Mouse (Mus musculus): ENCODE measurements around the gene Actr3. TPM values are rescaled to one million over a fixed set of nuclear protein-coding genes. Genes with fewer than 3 reads are reported as not detected.
A peak's percentile ranks its signal among the peaks of the same experiment; 100 is the strongest.

Gene Actr3
- polyA plus RNA-seq, 1 experiment = 107 TPM

DNA sequence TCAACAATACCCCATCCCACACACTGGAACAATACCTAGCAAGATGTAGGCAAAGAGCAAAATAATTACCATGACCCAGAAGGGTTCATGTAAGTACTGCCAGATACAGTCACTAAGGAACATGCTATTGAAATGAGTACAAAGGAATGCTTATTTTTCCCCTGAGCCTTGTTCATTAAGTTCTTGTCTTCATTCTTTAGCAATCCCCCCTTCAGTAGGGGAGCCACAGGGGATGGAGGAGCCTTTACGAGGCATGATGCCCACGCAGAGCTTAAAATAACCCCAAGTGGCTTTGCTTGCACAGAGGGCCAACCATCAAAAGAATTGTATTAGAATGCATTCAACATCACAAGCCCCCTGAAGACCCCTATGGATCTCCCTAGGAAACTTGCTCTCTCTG lies 19.6 kb upstream of the Actr3 start:
- H3K4me1 ChIP-seq (ENCODE audit: control insufficient read depth, insufficient read depth, insufficient read length, low read length) = peaks cover 4% of the 10 kb centered on the region; the same call in 1 of the 2 replicates
- H3K4me3 ChIP-seq (ENCODE audit: insufficient read depth, low read depth, low read length) = no peak overlapping the region
- H3K27ac ChIP-seq (replicated peaks; ENCODE audit: low read depth, low read length) = no peak overlapping the region

DNA sequence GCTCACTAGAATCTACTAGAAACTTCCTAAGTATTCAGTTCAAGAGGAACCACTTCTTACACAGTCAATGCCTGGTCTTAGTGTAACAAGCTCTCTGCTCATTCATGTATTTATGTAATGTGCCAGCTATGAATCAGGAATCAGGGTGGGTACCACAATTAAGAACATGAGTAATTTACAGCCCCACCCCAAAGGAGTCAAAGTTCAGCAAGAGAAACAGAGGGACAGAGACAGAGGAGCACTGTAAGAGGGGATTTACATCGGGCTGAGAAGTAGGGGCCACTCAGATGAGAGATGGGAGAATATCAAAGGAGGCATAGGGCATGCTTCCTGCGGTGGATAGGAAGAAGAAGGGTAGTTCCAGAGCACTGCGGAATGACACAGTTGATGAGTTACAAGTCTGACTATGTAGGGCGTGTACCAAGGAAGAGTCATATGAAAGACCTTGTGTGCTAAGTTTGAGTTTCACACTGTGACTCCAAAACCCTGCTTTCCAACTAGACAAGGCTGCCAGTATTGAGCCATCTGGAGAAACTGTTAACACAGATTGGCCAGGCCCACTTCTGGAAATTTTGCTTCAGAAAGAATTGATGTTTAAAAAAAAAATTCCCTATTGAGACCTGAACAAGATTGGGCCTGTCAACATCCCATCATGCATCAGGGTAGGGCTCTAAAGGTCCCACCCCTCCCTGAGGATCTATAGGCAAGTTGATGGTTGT lies 14.9 kb upstream of the Actr3 start:
- H3K4me3 ChIP-seq (ENCODE audit: insufficient read depth, low read depth, low read length) = no peak overlapping the region
- no peak overlapping the region for H3K27ac ChIP-seq (replicated peaks; ENCODE audit: low read depth, low read length)
- H3K4me1 ChIP-seq (ENCODE audit: control insufficient read depth, insufficient read depth, insufficient read length, low read length) = no peaks in the 10 kb centered on the region

DNA sequence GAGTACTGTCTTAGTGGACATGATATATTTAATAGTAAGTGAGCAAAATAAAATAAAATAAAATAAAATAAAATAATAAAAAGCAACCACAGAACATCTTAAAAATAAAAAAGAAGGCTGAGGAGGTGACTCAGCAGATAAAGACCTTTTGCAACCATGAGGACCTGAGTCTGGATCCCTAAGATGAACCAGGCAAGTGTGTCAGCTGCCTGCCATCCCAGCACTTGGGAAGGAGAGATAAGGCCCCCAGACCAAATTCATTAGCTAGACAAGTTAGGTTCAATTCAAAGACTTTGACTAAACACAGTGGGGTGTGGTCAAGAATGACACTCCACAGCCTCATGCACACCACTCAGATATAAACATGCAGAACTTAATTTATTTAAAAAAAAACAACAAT lies 12.4 kb upstream of the Actr3 start:
- Histone ChIP-seq H3K4me3 (ENCODE audit: insufficient read depth, low read depth, low read length) (no peak overlapping the region), H3K4me1 (ENCODE audit: control insufficient read depth, insufficient read depth, insufficient read length, low read length) (no peaks in the 10 kb centered on the region), H3K27ac (replicated peaks; ENCODE audit: low read depth, low read length) (no peak overlapping the region)

DNA sequence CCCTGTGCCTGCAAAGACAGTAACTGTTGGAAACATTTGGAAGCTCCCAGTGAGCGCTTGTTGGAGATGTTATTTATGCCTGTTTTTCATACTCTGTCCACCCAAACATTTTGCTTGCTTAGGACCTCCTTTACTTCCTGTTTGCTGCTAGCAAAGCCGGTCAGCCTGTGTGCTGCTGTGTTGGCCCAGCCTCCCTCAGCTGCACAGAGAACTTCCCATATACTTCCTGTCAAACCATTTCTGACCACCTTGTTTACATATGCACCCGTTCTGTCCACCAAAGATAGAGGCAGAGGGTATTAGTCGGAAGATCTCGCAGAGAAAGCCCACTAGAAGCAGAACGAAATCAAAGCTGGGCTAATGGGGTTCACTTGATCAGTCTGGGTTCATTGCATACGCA lies 6.2 kb upstream of the Actr3 start:
- no peaks in the 10 kb centered on the region for H3K4me1 ChIP-seq (ENCODE audit: control insufficient read depth, insufficient read depth, insufficient read length, low read length)
- H3K27ac ChIP-seq (replicated peaks; ENCODE audit: low read depth, low read length) = peak overlapping the region; percentile 64
- H3K4me3 ChIP-seq (ENCODE audit: insufficient read depth, low read depth, low read length) = no peak overlapping the region

DNA sequence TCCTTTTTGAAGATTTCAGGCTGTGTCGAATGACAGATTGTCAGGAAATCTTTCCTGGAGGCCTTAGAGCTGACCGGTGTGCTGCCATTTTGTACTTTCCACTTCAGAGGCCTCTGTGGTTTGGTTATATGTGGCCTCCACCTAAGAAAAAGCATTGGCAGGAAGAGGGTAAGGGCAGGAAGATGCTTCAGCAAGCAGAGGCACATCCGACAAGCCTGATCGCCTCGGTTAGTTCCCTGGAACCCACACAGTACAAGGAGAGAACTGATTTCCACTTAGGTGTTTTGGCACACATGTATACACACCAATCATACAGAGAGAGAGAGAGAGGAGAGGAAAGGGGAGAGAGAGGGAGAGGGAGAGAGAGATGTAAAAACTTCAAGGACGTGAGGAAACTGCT lies 5.7 kb upstream of the Actr3 start:
- H3K4me1 ChIP-seq (ENCODE audit: control insufficient read depth, insufficient read depth, insufficient read length, low read length) = no peaks in the 10 kb centered on the region; the same call in 1 of the 2 replicates
- no peak overlapping the region for H3K4me3 ChIP-seq (ENCODE audit: insufficient read depth, low read depth, low read length)
- H3K27ac ChIP-seq (replicated peaks; ENCODE audit: low read depth, low read length) = peak overlapping the region; percentile 64

DNA sequence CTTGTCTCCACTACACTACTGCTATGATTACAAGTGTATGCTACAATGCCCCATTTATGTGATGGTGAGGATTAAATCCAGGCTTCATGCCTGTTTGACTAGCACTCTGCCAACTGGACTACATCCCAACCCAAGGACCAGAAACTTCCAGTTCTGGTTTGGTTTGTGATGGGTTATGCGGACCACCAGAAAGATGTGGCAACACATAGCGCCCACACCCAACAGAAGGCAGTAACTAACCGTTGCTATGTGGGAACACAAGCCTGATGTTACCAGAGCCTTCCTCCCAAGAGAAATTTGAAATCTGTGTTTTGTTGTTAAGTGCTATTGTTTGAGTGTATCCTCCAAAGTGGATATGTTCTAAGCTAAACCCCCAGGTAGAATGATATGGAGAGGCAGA lies 4.0 kb upstream of the Actr3 start:
- Histone ChIP-seq H3K4me3 (ENCODE audit: insufficient read depth, low read depth, low read length) (no peak overlapping the region), H3K27ac (replicated peaks; ENCODE audit: low read depth, low read length) (no peak overlapping the region), H3K4me1 (ENCODE audit: control insufficient read depth, insufficient read depth, insufficient read length, low read length) (no peaks in the 10 kb centered on the region; the same call in 1 of the 2 replicates)

DNA sequence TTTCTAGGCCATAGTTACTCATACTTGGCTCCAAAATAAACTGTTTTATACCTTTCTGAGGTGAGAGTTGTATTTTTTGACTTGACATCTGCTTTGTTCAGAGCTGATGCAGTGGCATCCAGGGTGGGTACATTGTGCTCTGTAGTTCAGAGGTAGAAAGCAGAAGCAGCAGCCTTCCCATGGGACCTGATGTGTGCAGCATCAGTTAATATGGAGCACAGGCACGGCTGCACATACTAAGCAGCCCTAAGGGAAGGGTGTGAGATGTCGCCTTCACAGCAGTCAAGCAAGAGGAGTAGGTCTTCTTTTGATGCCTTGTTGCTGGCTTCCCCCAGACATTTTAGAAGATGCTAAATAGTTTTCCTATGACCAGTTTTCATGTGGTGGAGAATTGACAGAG lies 3.3 kb upstream of the Actr3 start:
- no peak overlapping the region for H3K4me3 ChIP-seq (ENCODE audit: insufficient read depth, low read depth, low read length)
- H3K4me1 ChIP-seq (ENCODE audit: control insufficient read depth, insufficient read depth, insufficient read length, low read length) = no peaks in the 10 kb centered on the region; the same call in 1 of the 2 replicates
- no peak overlapping the region for H3K27ac ChIP-seq (replicated peaks; ENCODE audit: low read depth, low read length)

DNA sequence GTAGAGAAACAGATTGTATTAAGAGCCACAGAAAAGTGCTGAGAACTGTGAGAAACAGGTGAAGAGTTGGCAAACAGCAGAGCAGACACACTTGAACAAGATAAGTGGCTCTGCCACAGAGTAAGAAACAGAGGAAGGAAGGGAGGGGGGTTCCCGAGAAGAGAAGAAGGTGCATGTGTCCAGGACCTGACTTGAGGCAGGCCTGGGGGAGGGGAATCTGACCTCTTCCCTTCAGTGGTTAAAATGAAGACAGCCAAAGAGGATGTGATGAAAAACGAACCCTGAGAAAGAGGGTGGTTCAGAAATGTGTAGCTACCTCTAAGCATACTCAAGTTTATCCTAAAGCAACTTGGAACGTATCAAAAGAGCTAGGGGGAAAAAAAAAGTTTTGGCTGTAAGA lies 2.4 kb upstream of the Actr3 start:
- peaks cover 3% of the 10 kb centered on the region; the same call in 1 of the 2 replicates for H3K4me1 ChIP-seq (ENCODE audit: control insufficient read depth, insufficient read depth, insufficient read length, low read length)
- no peak overlapping the region for H3K4me3 ChIP-seq (ENCODE audit: insufficient read depth, low read depth, low read length)
- H3K27ac ChIP-seq (replicated peaks; ENCODE audit: low read depth, low read length) = no peak overlapping the region

DNA sequence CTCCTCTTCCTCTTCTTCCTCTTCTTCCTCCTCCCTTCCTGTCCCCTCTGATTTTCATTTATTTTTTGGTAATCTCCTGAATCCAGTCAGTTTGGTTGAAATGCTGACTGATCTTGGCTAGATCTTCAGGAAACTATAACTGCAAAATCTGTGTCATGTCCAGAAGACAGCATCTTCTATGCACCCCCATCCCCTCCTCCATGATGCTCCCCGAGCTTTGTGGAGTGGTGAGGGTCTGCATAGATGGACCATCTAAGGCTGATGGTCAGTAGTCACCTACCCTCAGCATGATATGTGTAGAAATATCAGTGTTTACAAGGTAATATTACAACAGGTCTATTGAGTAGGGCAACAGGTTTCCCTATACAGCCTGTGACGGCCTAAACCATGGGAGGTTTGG lies 1.6 kb upstream of the Actr3 start:
- Histone ChIP-seq H3K27ac (replicated peaks; ENCODE audit: low read depth, low read length) (no peak overlapping the region), H3K4me1 (ENCODE audit: control insufficient read depth, insufficient read depth, insufficient read length, low read length) (peaks cover 4% of the 10 kb centered on the region; the same call in 1 of the 2 replicates), H3K4me3 (ENCODE audit: insufficient read depth, low read depth, low read length) (no peak overlapping the region)

DNA sequence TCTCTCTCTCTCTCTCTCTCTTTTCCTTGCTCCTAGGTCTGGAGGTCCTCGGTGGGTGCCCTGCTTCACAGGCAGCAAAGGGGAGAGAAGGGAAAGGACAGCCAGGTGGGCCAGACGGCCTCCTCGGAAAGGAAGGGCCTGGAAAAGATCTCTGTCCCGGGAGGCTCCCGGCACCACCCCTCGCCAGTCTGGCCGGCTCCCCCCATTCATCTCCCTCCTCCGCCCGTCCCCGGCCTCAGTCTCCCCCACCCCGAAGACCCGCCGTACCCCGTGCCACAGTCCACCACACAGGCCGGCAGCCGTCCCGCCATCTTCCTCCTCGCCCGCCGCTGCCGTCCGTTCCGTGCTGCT lies 534 bp downstream of the Actr3 start:
- Histone ChIP-seq H3K4me3 (ENCODE audit: insufficient read depth, low read depth, low read length) (peak overlapping the region; percentile 86), H3K4me1 (ENCODE audit: control insufficient read depth, insufficient read depth, insufficient read length, low read length) (peaks cover 12% of the 10 kb centered on the region), H3K27ac (replicated peaks; ENCODE audit: low read depth, low read length) (peak overlapping the region; percentile 97)

DNA sequence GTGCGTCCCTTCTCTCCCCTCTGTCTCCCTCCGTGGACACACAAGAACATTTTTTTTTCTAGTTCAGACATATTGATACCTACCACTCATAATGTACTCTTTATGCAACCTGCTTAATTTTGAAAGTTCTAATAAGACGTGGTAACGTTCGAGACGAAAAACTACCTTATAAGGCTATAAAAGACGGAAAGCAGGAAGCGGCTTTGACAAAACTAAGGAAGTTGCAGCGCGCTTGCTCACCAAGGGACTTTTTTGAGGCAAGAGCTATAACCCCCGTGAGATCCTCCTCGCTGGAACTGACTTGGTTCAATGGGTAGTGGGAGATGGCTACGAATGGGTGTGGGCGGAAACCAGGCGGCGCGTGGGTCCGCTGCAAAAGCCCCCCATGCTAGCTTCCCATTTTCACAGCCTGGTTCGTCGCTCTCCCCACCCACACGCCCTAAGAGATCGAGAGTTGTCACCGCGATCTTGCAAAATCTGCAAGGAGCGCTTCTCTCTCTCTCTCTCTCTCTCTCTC lies 984 bp downstream of the Actr3 start:
- Histone ChIP-seq H3K4me1 (ENCODE audit: control insufficient read depth, insufficient read depth, insufficient read length, low read length) (peaks cover 12% of the 10 kb centered on the region), H3K4me3 (ENCODE audit: insufficient read depth, low read depth, low read length) (peak overlapping the region; percentile 86), H3K27ac (replicated peaks; ENCODE audit: low read depth, low read length) (peak overlapping the region; percentile 97)

DNA sequence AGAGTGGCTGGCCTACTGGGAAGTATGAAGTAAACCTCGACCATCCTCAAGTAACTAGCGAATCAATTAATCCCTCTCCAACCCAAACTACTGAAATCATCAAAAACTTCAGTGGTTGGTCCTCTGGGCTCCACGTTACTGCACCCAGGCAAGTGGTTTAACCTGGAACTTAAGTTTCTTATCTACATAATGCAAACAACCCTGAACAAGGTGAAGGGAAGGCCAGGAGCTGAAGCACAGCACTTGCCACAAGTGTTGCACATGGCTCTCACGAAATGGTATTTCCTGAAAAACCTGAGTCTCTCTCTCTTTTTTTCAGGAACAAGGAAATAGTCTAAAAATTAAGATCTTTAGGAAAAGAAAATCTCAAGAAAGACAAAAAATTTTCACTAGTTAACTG lies 4.2 kb downstream of the Actr3 start:
- Histone ChIP-seq H3K4me1 (ENCODE audit: control insufficient read depth, insufficient read depth, insufficient read length, low read length) (peaks cover 21% of the 10 kb centered on the region), H3K4me3 (ENCODE audit: insufficient read depth, low read depth, low read length) (no peak overlapping the region), H3K27ac (replicated peaks; ENCODE audit: low read depth, low read length) (0 out of 2 replicates have a peak overlapping the region, but pooled peaks have one; percentile 7)

DNA sequence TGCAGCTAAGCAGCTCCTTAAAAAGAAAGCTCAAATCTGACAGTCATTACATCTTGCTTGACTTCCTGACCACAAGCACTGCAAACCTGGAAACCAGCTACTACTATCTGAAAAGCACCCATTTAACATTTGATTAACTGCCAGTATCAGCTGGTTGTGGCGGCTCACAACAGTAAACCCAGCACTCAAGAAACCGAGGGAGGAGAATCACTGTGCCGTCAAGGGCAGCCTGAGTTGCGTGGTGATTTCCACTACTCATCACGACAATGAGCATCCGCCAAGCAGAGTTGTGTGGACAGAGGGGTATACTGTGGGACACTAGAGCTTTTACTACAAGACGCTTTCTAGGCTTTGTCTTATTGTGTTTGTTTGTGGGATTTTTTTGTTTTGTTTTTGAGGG lies 4.8 kb downstream of the Actr3 start:
- H3K4me3 ChIP-seq (ENCODE audit: insufficient read depth, low read depth, low read length) = peak overlapping the region; percentile 11; the same call in 1 of the 2 replicates
- peak overlapping the region; percentile 34; the same call in 1 of the 2 replicates for H3K27ac ChIP-seq (replicated peaks; ENCODE audit: low read depth, low read length)
- H3K4me1 ChIP-seq (ENCODE audit: control insufficient read depth, insufficient read depth, insufficient read length, low read length) = peaks cover 21% of the 10 kb centered on the region

DNA sequence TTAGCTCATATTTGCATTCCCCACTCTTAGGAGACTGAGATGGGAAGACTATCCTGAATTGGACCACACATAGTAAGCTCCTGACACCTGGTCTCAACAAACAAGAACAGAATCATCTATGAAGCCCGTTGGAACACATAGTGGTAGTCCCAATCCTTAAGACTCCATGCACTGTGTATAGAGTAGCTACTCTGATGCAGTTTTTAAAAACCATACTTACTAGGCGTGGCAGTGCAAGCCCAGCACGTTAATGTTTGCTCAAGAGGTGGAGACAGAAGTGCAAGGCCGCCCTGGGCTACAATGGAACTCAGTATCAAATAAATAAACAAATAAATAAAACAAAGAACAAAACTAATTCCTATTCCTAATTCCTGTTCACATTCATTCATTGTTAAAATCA lies 5.5 kb downstream of the Actr3 start:
- H3K27ac ChIP-seq (replicated peaks; ENCODE audit: low read depth, low read length) = no peak overlapping the region; the same call in 1 of the 2 replicates
- no peak overlapping the region for H3K4me3 ChIP-seq (ENCODE audit: insufficient read depth, low read depth, low read length)
- peaks cover 21% of the 10 kb centered on the region for H3K4me1 ChIP-seq (ENCODE audit: control insufficient read depth, insufficient read depth, insufficient read length, low read length)

DNA sequence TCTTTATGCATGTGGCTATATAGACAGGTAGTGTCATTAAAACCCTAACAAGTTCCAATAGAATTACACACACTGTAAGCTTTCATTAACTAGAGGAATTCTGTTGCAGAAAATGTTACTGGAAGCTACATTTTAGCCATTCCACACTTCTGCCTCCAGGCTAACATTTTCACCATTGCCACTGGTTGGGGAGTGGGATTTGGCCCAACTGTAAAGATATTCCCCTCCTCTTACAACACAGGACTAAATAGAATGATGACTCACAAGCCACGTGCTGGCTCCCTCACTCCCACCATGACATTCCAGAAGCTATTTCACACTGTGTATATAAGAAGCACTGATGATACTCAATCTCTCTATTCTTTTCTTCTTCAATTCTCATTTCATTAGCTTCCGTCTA lies 7.2 kb downstream of the Actr3 start:
- H3K27ac ChIP-seq (replicated peaks; ENCODE audit: low read depth, low read length) = no peak overlapping the region; the same call in 1 of the 2 replicates

DNA sequence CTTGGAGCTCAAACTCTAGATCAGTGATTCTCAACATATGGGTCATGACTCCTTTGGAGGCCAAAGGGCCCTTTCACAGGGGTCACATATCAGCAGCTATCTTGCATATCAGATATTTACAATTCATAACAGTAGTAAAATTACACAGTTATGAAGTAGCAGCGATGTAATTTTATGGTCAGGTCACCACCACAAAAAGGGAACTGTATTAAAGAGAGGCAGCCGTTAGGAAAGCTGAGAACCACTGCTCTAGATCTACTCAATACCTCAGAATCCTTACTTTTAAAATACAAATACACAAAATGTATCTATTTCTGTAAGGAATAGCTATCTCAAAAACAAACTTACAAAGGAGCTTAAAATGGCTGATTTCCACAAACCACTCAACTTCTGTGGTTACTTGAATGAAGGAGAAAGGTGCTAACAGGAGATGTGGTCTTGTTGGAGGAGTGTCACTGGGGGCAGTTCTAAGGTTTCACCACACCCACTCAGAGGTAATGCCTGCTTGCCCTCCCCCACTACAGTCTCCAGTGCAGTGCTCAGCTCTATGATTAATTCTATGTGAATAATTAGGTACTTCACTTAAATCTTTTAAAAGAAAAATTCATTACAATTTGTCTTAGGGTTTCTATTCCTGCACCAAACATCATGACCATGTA lies 9.0 kb downstream of the Actr3 start:
- Histone ChIP-seq H3K4me3 (ENCODE audit: insufficient read depth, low read depth, low read length) (no peak overlapping the region), H3K27ac (replicated peaks; ENCODE audit: low read depth, low read length) (no peak overlapping the region), H3K4me1 (ENCODE audit: control insufficient read depth, insufficient read depth, insufficient read length, low read length) (peaks cover 17% of the 10 kb centered on the region)

More for the DNA sequence above, 7.2 kb downstream of the Actr3 start:
- H3K4me3 ChIP-seq (ENCODE audit: insufficient read depth, low read depth, low read length) = no peak overlapping the region
- H3K4me1 ChIP-seq (ENCODE audit: control insufficient read depth, insufficient read depth, insufficient read length, low read length) = peaks cover 21% of the 10 kb centered on the region
